Mouse (Mus musculus) midbrain, postnatal 0 days (tissue): ENCODE data around the gene Fpgs. TPM values are rescaled to one million over a fixed set of nuclear protein-coding genes. Genes with fewer than 3 reads are reported as not detected.

ENCODE experiments used
- ATAC-seq: fragments of 200-750 bp; cut with Nextera tagmentation; 2 replicates; pipeline ENCODE4 v1.8.0; 2017; ENCODE audit warnings: moderate number of reproducible peaks, mild to moderate bottlenecking, moderate TSS enrichment, moderate library complexity; ENCODE audit not compliant: low FRiP score
- DNase-seq: peaks from one replicate; pipeline ENCODE4 v3.0.0-alpha.2; 2015; ENCODE audit warnings: low spot score
- H3K27ac ChIP-seq: fragments of 300-500 bp; sonication (generic); 2 replicates; pipeline ENCODE4 v1.5.1; 2014; ENCODE audit warnings: low read depth, mild to moderate bottlenecking, low read length, mixed read lengths
- H3K27me3 ChIP-seq: fragments of 300-500 bp; sonication (generic); 2 replicates; pipeline ENCODE4 v1.6.1; 2014; ENCODE audit warnings: low read length, control low read depth, mixed read lengths; ENCODE audit not compliant: insufficient read depth
- H3K36me3 ChIP-seq: fragments of 300-500 bp; sonication (generic); 2 replicates; pipeline ENCODE4 v1.6.1; 2014; ENCODE audit warnings: low read length, control low read depth, mixed read lengths; ENCODE audit not compliant: insufficient read depth
- H3K4me1 ChIP-seq: fragments of 300-500 bp; sonication (generic); 2 replicates; pipeline ENCODE4 v1.6.1; 2014; ENCODE audit warnings: mild to moderate bottlenecking, control low read depth, antibody characterized with exemption, low read length, mixed read lengths; ENCODE audit not compliant: insufficient read depth
- H3K4me2 ChIP-seq: fragments of 300-500 bp; sonication (generic); 2 replicates; pipeline ENCODE4 v1.6.1; 2014; ENCODE audit warnings: low read depth, mild to moderate bottlenecking, low read length, mixed read lengths; ENCODE audit not compliant: poor library complexity, severe bottlenecking
- H3K4me3 ChIP-seq: fragments of 300-500 bp; sonication (generic); 2 replicates; pipeline ENCODE4 v1.5.1; 2014; ENCODE audit warnings: low read depth, mild to moderate bottlenecking, low read length, moderate library complexity
- H3K9ac ChIP-seq: fragments of 300-500 bp; sonication (generic); replicated peaks from 2 replicates; pipeline ENCODE4 v1.6.1; 2014; ENCODE audit warnings: mild to moderate bottlenecking, low read length, moderate library complexity, mixed read lengths; ENCODE audit not compliant: poor library complexity, severe bottlenecking
- H3K9me3 ChIP-seq: fragments of 300-500 bp; sonication (generic); 2 replicates; pipeline ENCODE4 v1.6.1; 2016; ENCODE audit warnings: low read length, control low read depth
- CTCF ChIP-seq: IDR thresholded peaks from 2 replicates; pipeline ENCODE4 v1.5.1; 2016; ENCODE audit warnings: antibody characterized with exemption, mild to moderate bottlenecking
- WGBS: fragments of 180-500 bp; shearing (Covaris S2); extraction: QIAGEN DNeasy Blood & Tissue Kit; methylation state at CpG from one replicate; pipeline ENCODE4 v1.1.7; 2014; 5-methylcytosine and 5-hydroxymethylcytosine counted together
- polyA plus RNA-seq: library from polyadenylated mRNA; unstranded; fragments of >200 nt; fragmentation: Nextera tagmentation; extraction: Ambion mirVana; gene quantifications from 2 replicates; pipeline ENCODE4 v1.2.1, GENCODE M21; 2015
- total RNA-seq: library from RNA; depleted of rRNA; stranded (reverse); fragments of >200 nt; gene quantifications from 2 replicates; pipeline ENCODE4 v1.2.3, GENCODE M21; 2014

Fpgs gene
- total and polyA plus RNA-seq, 2 experiments from 2014 or later: 25.1 to 25.9 TPM

- Histone ChIP-seq H3K4me1 (no peaks in the 10 kb centered on the region), H3K4me3 (no peak overlapping the region), H3K9ac (no peak overlapping the region), H3K36me3 (no peaks in the 10 kb centered on the region), H3K9me3 (no peaks in the 10 kb centered on the region), H3K27me3 (no peaks in the 10 kb centered on the region), H3K27ac (no peak overlapping the region), H3K4me2 (0 out of 2 replicates have a peak overlapping the region, but pooled peaks have one; percentile 2)
- ATAC-seq (no peak), DNase-seq (no peak)
- WGBS: 79% methylated on average over 4 of the region's 4 CpGs
- TF ChIP-seq CTCF: no peak
These were observed 25.6 kb upstream of the Fpgs start for GRCm38 (mm10) chr2:32729547-32729946.

GRCm38 (mm10) chr2:32728463-32728862 is 24.5 kb upstream of the Fpgs start:
- Histone ChIP-seq H3K9ac (no peak overlapping the region), H3K9me3 (no peaks in the 10 kb centered on the region), H3K27ac (no peak overlapping the region), H3K27me3 (no peaks in the 10 kb centered on the region), H3K36me3 (no peaks in the 10 kb centered on the region), H3K4me3 (peak overlapping the region; percentile 6; the same call in 1 of the 2 replicates), H3K4me1 (no peaks in the 10 kb centered on the region), H3K4me2 (peak overlapping the region; percentile 18)
- ATAC-seq (no peak), DNase-seq (no peak)
- no peak for TF ChIP-seq CTCF
- 60% methylated on average over 7 of the region's 7 CpGs for WGBS

DNA sequence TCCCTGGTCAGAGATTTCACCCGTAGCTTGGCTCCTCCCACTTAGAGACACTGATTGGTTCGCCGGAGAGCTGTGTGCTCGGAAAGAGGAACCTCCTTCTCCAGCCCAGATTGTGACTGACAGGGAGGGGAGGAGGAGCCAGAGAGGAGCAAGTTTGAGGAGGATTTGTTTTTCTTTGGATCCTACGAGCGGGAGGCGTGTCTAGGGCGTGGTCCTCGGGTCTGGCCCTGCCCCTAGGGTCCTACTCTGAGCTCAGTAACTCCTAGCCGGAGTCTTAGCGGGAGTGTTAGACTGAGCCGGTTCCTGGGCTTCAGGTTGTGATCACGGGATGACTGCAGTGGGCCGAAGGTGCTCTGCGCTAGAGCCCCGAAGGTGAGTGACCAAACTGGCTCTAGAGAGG is 23.5 kb upstream of the Fpgs start:
- Histone ChIP-seq H3K9ac (peak overlapping the region; percentile 44; the same call in 1 of the 2 replicates), H3K4me1 (no peaks in the 10 kb centered on the region), H3K36me3 (no peaks in the 10 kb centered on the region), H3K27ac (peak overlapping the region; percentile 38; the same call in 1 of the 2 replicates), H3K4me3 (peak overlapping the region; percentile 27), H3K4me2 (peak overlapping the region; percentile 51), H3K9me3 (no peaks in the 10 kb centered on the region), H3K27me3 (no peaks in the 10 kb centered on the region)
- DNase-seq (peak; percentile 95), ATAC-seq (peak; percentile 95)
- 1% methylated on average over 16 of the region's 16 CpGs for WGBS
- TF ChIP-seq CTCF: no peak

GRCm38 (mm10) chr2:32724832-32725790 is 21.2 kb upstream of the Fpgs start:
- Histone ChIP-seq H3K27me3 (no peaks in the 10 kb centered on the region), H3K4me2 (no peak overlapping the region), H3K4me1 (no peaks in the 10 kb centered on the region), H3K9me3 (no peaks in the 10 kb centered on the region), H3K36me3 (no peaks in the 10 kb centered on the region), H3K9ac (no peak overlapping the region), H3K27ac (no peak overlapping the region), H3K4me3 (no peak overlapping the region)
- 80% methylated on average over 16 of the region's 16 CpGs for WGBS
- no peak for DNase-seq
- no peak for ATAC-seq
- TF ChIP-seq CTCF: no peak

DNA sequence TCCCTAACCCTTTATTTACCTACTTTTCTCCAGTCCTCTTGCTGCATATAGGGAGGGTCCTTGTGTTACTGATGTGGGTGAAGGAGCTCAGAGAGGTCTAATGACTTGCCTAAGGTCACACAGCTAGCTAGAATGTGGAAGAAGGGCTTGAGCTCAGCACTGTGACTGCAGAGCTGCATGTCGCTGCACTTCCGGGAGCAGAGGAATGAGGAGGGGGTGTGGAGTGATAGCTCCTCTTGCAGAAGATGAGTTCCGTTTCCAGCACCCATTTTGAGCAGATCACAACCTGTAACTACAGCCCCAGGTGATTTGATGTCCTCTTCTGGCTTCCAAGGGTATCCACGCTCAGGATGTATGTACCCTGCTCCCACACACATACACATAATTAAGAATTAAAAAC is 20.2 kb upstream of the Fpgs start:
- no peaks in the 10 kb centered on the region for H3K9me3 ChIP-seq
- DNase-seq (no peak), ATAC-seq (no peak)
- H3K4me2 ChIP-seq: no peak overlapping the region
- no peak overlapping the region for H3K9ac ChIP-seq
- H3K36me3 ChIP-seq: no peaks in the 10 kb centered on the region
- H3K4me3 ChIP-seq: no peak overlapping the region
- WGBS: 75% methylated on average over 4 of the region's 4 CpGs
- no peak for TF ChIP-seq CTCF
- no peaks in the 10 kb centered on the region for H3K4me1 ChIP-seq
- no peaks in the 10 kb centered on the region for H3K27me3 ChIP-seq
- no peak overlapping the region for H3K27ac ChIP-seq

GRCm38 (mm10) chr2:32722581-32722980 is 18.6 kb upstream of the Fpgs start:
- H3K27ac ChIP-seq: no peak overlapping the region
- H3K4me1 ChIP-seq: no peaks in the 10 kb centered on the region
- no peaks in the 10 kb centered on the region for H3K9me3 ChIP-seq
- H3K4me3 ChIP-seq: no peak overlapping the region
- H3K27me3 ChIP-seq: no peaks in the 10 kb centered on the region
- DNase-seq (no peak), ATAC-seq (no peak)
- TF ChIP-seq CTCF: no peak
- H3K4me2 ChIP-seq: no peak overlapping the region
- 81% methylated on average over 3 of the region's 3 CpGs for WGBS
- H3K9ac ChIP-seq: no peak overlapping the region
- H3K36me3 ChIP-seq: no peaks in the 10 kb centered on the region
